Mouse (Mus musculus): Measurements from ENCODE around the gene Thbd. TPM values are rescaled to one million over a fixed set of nuclear protein-coding genes. Genes with fewer than 3 reads are reported as not detected.

Gene Thbd
- 28.5 and 29.1 TPM in 2 replicates for polyA plus RNA-seq (2015; fragmentation: Nextera tagmentation; extraction: Ambion mirVana)

- H3K27me3 ChIP-seq, result peaks cover 38% of the 10 kb centered on the region
- H3K4me1 ChIP-seq, result peaks cover 29% of the 10 kb centered on the region
Observed at GRCm38 (mm10) chr2:148407870-148408760, at the start of gene Thbd. Thbd (minus strand) TSS chr2:148408188.

GRCm38 (mm10) chr2:148455341-148455740 lies 47.4 kb upstream of the Thbd start:
- Histone ChIP-seq H3K4me3 (no peak overlapping the region), H3K4me1 (no peaks in the 10 kb centered on the region), H3K9ac (no peak overlapping the region), H3K9me3 (no peaks in the 10 kb centered on the region), H3K27ac (no peak overlapping the region; the same call in 1 of the 2 replicates), H3K4me2 (no peak overlapping the region), H3K27me3 (no peaks in the 10 kb centered on the region), H3K36me3 (no peaks in the 10 kb centered on the region)
- ATAC-seq (ENCODE audit: insufficient number of reproducible peaks, low FRiP score, low TSS enrichment, low read depth), result no peak

More at GRCm38 (mm10) chr2:148407870-148408760, at the start of gene Thbd:
- Histone ChIP-seq H3K9me3 (no peaks in the 10 kb centered on the region), H3K4me2 (peak within 1 kb of the TSS; percentile 87), H3K36me3 (no peaks in the 10 kb centered on the region), H3K27ac (peak within 1 kb of the TSS; percentile 61), H3K9ac (peak within 1 kb of the TSS; percentile 35), H3K4me3 (peak within 1 kb of the TSS; percentile 46)
- peak; percentile 75 for ATAC-seq (ENCODE audit: insufficient number of reproducible peaks, low FRiP score, low TSS enrichment, low read depth)
- 2% methylated on average over 35 of the region's 35 CpGs for whole genome bisulfite sequencing

- H3K4me3 ChIP-seq, result no peak overlapping the region
- no peaks in the 10 kb centered on the region for H3K27me3 ChIP-seq
- H3K36me3 ChIP-seq, result no peaks in the 10 kb centered on the region
- H3K9me3 ChIP-seq, result no peaks in the 10 kb centered on the region
- H3K9ac ChIP-seq, result no peak overlapping the region
- WGBS, result 55% methylated on average over 4 of the region's 4 CpGs
- ATAC-seq (ENCODE audit: insufficient number of reproducible peaks, low FRiP score, low TSS enrichment, low read depth), result no peak
- no peak overlapping the region for H3K4me2 ChIP-seq
- no peaks in the 10 kb centered on the region for H3K4me1 ChIP-seq
- H3K27ac ChIP-seq, result no peak overlapping the region
Observed at GRCm38 (mm10) chr2:148454014-148454542, 46.1 kb upstream of the Thbd start.

GRCm38 (mm10) chr2:148453061-148453460 lies 45.1 kb upstream of the Thbd start:
- Histone ChIP-seq H3K4me3 (no peak overlapping the region), H3K4me1 (no peaks in the 10 kb centered on the region), H3K4me2 (no peak overlapping the region), H3K27me3 (no peaks in the 10 kb centered on the region), H3K36me3 (no peaks in the 10 kb centered on the region), H3K27ac (no peak overlapping the region), H3K9me3 (no peaks in the 10 kb centered on the region), H3K9ac (no peak overlapping the region)
- WGBS, result 71% methylated on average over 3 of the region's 3 CpGs
- no peak for ATAC-seq (ENCODE audit: insufficient number of reproducible peaks, low FRiP score, low TSS enrichment, low read depth)

GRCm38 (mm10) chr2:148451498-148451897 lies 43.5 kb upstream of the Thbd start:
- H3K4me2 ChIP-seq, result no peak overlapping the region
- no peaks in the 10 kb centered on the region for H3K27me3 ChIP-seq
- no peak overlapping the region for H3K9ac ChIP-seq
- no peak overlapping the region for H3K27ac ChIP-seq
- no peaks in the 10 kb centered on the region for H3K4me1 ChIP-seq
- WGBS, result 39% methylated on average over 5 of the region's 5 CpGs
- H3K4me3 ChIP-seq, result no peak overlapping the region
- H3K9me3 ChIP-seq, result no peaks in the 10 kb centered on the region
- no peaks in the 10 kb centered on the region for H3K36me3 ChIP-seq
- no peak for ATAC-seq (ENCODE audit: insufficient number of reproducible peaks, low FRiP score, low TSS enrichment, low read depth)

GRCm38 (mm10) chr2:148450616-148451015 lies 42.6 kb upstream of the Thbd start:
- Histone ChIP-seq H3K36me3 (no peaks in the 10 kb centered on the region), H3K4me2 (no peak overlapping the region), H3K4me3 (no peak overlapping the region), H3K27me3 (no peaks in the 10 kb centered on the region), H3K4me1 (no peaks in the 10 kb centered on the region), H3K27ac (no peak overlapping the region), H3K9me3 (no peaks in the 10 kb centered on the region), H3K9ac (no peak overlapping the region)
- ATAC-seq (ENCODE audit: insufficient number of reproducible peaks, low FRiP score, low TSS enrichment, low read depth), result no peak
- 80% methylated on average over 5 of the region's 5 CpGs for WGBS

GRCm38 (mm10) chr2:148449659-148450058 lies 41.7 kb upstream of the Thbd start:
- Histone ChIP-seq H3K9me3 (no peaks in the 10 kb centered on the region), H3K9ac (no peak overlapping the region), H3K27me3 (no peaks in the 10 kb centered on the region), H3K4me2 (no peak overlapping the region), H3K4me1 (no peaks in the 10 kb centered on the region), H3K4me3 (no peak overlapping the region), H3K27ac (no peak overlapping the region), H3K36me3 (no peaks in the 10 kb centered on the region)
- WGBS, result 84% methylated on average over 1 of the region's 1 CpGs
- ATAC-seq (ENCODE audit: insufficient number of reproducible peaks, low FRiP score, low TSS enrichment, low read depth), result no peak

GRCm38 (mm10) chr2:148446446-148446845 lies 38.5 kb upstream of the Thbd start:
- Histone ChIP-seq H3K36me3 (no peaks in the 10 kb centered on the region), H3K27ac (no peak overlapping the region), H3K4me2 (no peak overlapping the region), H3K9me3 (no peaks in the 10 kb centered on the region), H3K27me3 (no peaks in the 10 kb centered on the region), H3K4me3 (no peak overlapping the region), H3K4me1 (peaks cover 3% of the 10 kb centered on the region; the same call in 1 of the 2 replicates), H3K9ac (no peak overlapping the region)
- no peak for ATAC-seq (ENCODE audit: insufficient number of reproducible peaks, low FRiP score, low TSS enrichment, low read depth)
- WGBS, result 76% methylated on average over 3 of the region's 3 CpGs

GRCm38 (mm10) chr2:148445616-148446015 lies 37.6 kb upstream of the Thbd start:
- H3K4me2 ChIP-seq, result no peak overlapping the region

GRCm38 (mm10) chr2:148444472-148444871 lies 36.5 kb upstream of the Thbd start:
- WGBS, result 58% methylated on average over 1 of the region's 1 CpGs
- no peak overlapping the region for H3K4me2 ChIP-seq
- no peak for ATAC-seq (ENCODE audit: insufficient number of reproducible peaks, low FRiP score, low TSS enrichment, low read depth)
- peaks cover 3% of the 10 kb centered on the region; the same call in 1 of the 2 replicates for H3K4me1 ChIP-seq
- H3K36me3 ChIP-seq, result no peaks in the 10 kb centered on the region
- no peak overlapping the region for H3K9ac ChIP-seq
- no peaks in the 10 kb centered on the region for H3K27me3 ChIP-seq
- H3K4me3 ChIP-seq, result no peak overlapping the region
- no peak overlapping the region for H3K27ac ChIP-seq
- H3K9me3 ChIP-seq, result no peaks in the 10 kb centered on the region

More at GRCm38 (mm10) chr2:148445616-148446015, 37.6 kb upstream of the Thbd start:
- no peaks in the 10 kb centered on the region for H3K27me3 ChIP-seq
- no peaks in the 10 kb centered on the region for H3K36me3 ChIP-seq
- peaks cover 3% of the 10 kb centered on the region; the same call in 1 of the 2 replicates for H3K4me1 ChIP-seq
- no peak overlapping the region for H3K4me3 ChIP-seq
- no peak overlapping the region for H3K9ac ChIP-seq
- WGBS, result 92% methylated on average over 1 of the region's 1 CpGs
- no peak overlapping the region for H3K27ac ChIP-seq
- ATAC-seq (ENCODE audit: insufficient number of reproducible peaks, low FRiP score, low TSS enrichment, low read depth), result no peak
- no peaks in the 10 kb centered on the region for H3K9me3 ChIP-seq

- Histone ChIP-seq H3K9me3 (no peaks in the 10 kb centered on the region), H3K27ac (peak within 1 kb of the TSS; percentile 54; the same call in 1 of the 2 replicates), H3K9ac (no peak within 1 kb of the TSS), H3K27me3 (no peaks in the 10 kb centered on the region), H3K4me3 (peak within 1 kb of the TSS; percentile 19), H3K4me1 (peaks cover 3% of the 10 kb centered on the region; the same call in 1 of the 2 replicates), H3K36me3 (no peaks in the 10 kb centered on the region), H3K4me2 (no peak within 1 kb of the TSS)
- WGBS, result 49% methylated on average over 13 of the region's 13 CpGs
- ATAC-seq (ENCODE audit: insufficient number of reproducible peaks, low FRiP score, low TSS enrichment, low read depth), result no peak
Observed at GRCm38 (mm10) chr2:148443249-148443958, 35.4 kb upstream of the Thbd start, which contains the start of gene Cd93. Cd93 (minus strand) TSS chr2:148443563.
